17 mouse cellular contexts compared by ENCODE assay signal in genomic region chr5:13320138-13320537, GRCm38 (mm10).
"Had no signal": no experiment of that assay in that cellular context is flagged by ENCODE, and none has a peak within 500 bp of the region (broad histone marks: within the 10 kb centered on the region; RNA-seq: fewer than 3 reads in every experiment).

No protein-coding gene starts in this region.

- H3K4me2 ChIP-seq: lung, embryonic 15.5 days; midbrain, embryonic 11.5 days; midbrain, embryonic 13.5 days; midbrain, embryonic 15.5 days; neural tube, embryonic 12.5 days; stomach, embryonic 15.5 days had no signal

- DNase-seq: liver, postnatal 0 days; lung, adult 2 months; lung, postnatal 14 days; lung, postnatal 36 days; right cerebral cortex, postnatal 14 days; thymus, postnatal 14 days; thymus, postnatal 36 days had no signal

- H3K9ac ChIP-seq: liver, postnatal 0 days; lung, embryonic 15.5 days; midbrain, embryonic 13.5 days; midbrain, embryonic 15.5 days; neural tube, embryonic 12.5 days; stomach, embryonic 15.5 days had no signal

- H3K4me1 ChIP-seq: megakaryocyte, embryonic 14.5 days; midbrain, embryonic 13.5 days; midbrain, embryonic 15.5 days; neural tube, embryonic 12.5 days; stomach, embryonic 15.5 days had no signal

- H3K36me3 ChIP-seq: lung, embryonic 15.5 days; midbrain, embryonic 13.5 days; midbrain, embryonic 15.5 days; neural tube, embryonic 12.5 days; stomach, embryonic 15.5 days had no signal

- H3K4me3 ChIP-seq: lung, embryonic 15.5 days; megakaryocyte, embryonic 14.5 days; midbrain, embryonic 13.5 days; midbrain, embryonic 15.5 days; neural tube, embryonic 12.5 days; stomach, embryonic 15.5 days had no signal

- H3K9me3 ChIP-seq: lung, embryonic 15.5 days; megakaryocyte, embryonic 14.5 days; midbrain, embryonic 13.5 days; midbrain, embryonic 15.5 days; neural tube, embryonic 12.5 days; stomach, embryonic 15.5 days had no signal

- H3K27ac ChIP-seq: macrophage; midbrain, embryonic 13.5 days; midbrain, embryonic 15.5 days; neural tube, embryonic 12.5 days; stomach, embryonic 15.5 days; stomach, postnatal 0 days had no signal

- ATAC-seq: liver, postnatal 0 days; lung, postnatal 0 days; midbrain, embryonic 13.5 days; midbrain, embryonic 15.5 days had no signal

- H3K27me3 ChIP-seq: lung, embryonic 15.5 days; megakaryocyte, embryonic 14.5 days; neural tube, embryonic 12.5 days; stomach, embryonic 15.5 days had no signal
